Mouse (Mus musculus) spleen, postnatal 36 days (tissue): ENCODE data around the gene Gucy2d.

Experiments used
- DNase-seq, 2 experiments: peaks; one replicate each; pipeline ENCODE4 v3.0.0; 2022; ENCODE audit warnings: low spot score in 2 of 2, mixed read lengths in 1 of 2

Gucy2d gene

GRCm38 (mm10) chr7:98489623-98490084 lies 49.4 kb downstream of the Gucy2d start:
- peak; percentile 59 to 61 for DNase-seq

GRCm38 (mm10) chr7:98490328-98490727 lies 50.1 kb downstream of the Gucy2d start:
- DNase-seq: no peak

- DNase-seq: no peak
Observed at GRCm38 (mm10) chr7:98490911-98491310, 50.7 kb downstream of the Gucy2d start.

GRCm38 (mm10) chr7:98491451-98492200 lies 51.4 kb downstream of the Gucy2d start:
- DNase-seq: no peak

- no peak for DNase-seq
Observed at GRCm38 (mm10) chr7:98492331-98492730, 52.1 kb downstream of the Gucy2d start.

GRCm38 (mm10) chr7:98493307-98493706 lies 53.1 kb downstream of the Gucy2d start:
- no peak for DNase-seq

- DNase-seq: no peak
Observed at GRCm38 (mm10) chr7:98493901-98494480, 53.8 kb downstream of the Gucy2d start.

- no peak for DNase-seq
Observed at GRCm38 (mm10) chr7:98495591-98495990, 55.4 kb downstream of the Gucy2d start.

- DNase-seq: no peak
Observed at GRCm38 (mm10) chr7:98497451-98497850, 57.2 kb downstream of the Gucy2d start.

- DNase-seq: no peak
Observed at GRCm38 (mm10) chr7:98498101-98498500, 57.9 kb downstream of the Gucy2d start.

- DNase-seq: no peak
Observed at GRCm38 (mm10) chr7:98498656-98499560, 58.7 kb downstream of the Gucy2d start.

GRCm38 (mm10) chr7:98499561-98500292 lies 59.5 kb downstream of the Gucy2d start:
- no peak for DNase-seq

GRCm38 (mm10) chr7:98500470-98500869 lies 60.3 kb downstream of the Gucy2d start:
- no peak for DNase-seq

GRCm38 (mm10) chr7:98501078-98501477 lies 60.9 kb downstream of the Gucy2d start:
- no peak for DNase-seq

GRCm38 (mm10) chr7:98502921-98503320 lies 62.7 kb downstream of the Gucy2d start:
- DNase-seq: no peak

- no peak for DNase-seq
Observed at GRCm38 (mm10) chr7:98503951-98504647, 63.9 kb downstream of the Gucy2d start.

GRCm38 (mm10) chr7:98504726-98505314 lies 64.6 kb downstream of the Gucy2d start:
- no peak for DNase-seq

- no peak for DNase-seq
Observed at GRCm38 (mm10) chr7:98505664-98506063, 65.4 kb downstream of the Gucy2d start.

GRCm38 (mm10) chr7:98510961-98511958 lies 71.0 kb downstream of the Gucy2d start:
- no peak for DNase-seq
